Mouse (Mus musculus) kidney, adult 2 months (tissue): ENCODE measurements around the gene Prr13. TPM values are rescaled to one million over a fixed set of nuclear protein-coding genes. Genes with fewer than 3 reads are reported as not detected.

Experiments used
- DNase-seq: peaks from one replicate; pipeline ENCODE4 v3.0.0; 2021
- H3K27ac ChIP-seq: fragments of 200-500 bp; 2 replicates; pipeline ENCODE4 v1.5.1; 2012; ENCODE audit warnings: low read depth, low read length, control low read depth, inconsistent platforms; ENCODE audit not compliant: insufficient read depth
- H3K27me3 ChIP-seq: fragments of 200-500 bp; replicated peaks from 2 replicates; pipeline ENCODE4 v1.6.1; 2012; ENCODE audit warnings: mild to moderate bottlenecking, moderate library complexity, low read length, inconsistent platforms; ENCODE audit not compliant: control insufficient read depth, insufficient read depth
- H3K36me3 ChIP-seq: fragments of 200-500 bp; 2 replicates; pipeline ENCODE4 v1.6.1; 2012; ENCODE audit warnings: mild to moderate bottlenecking, moderate library complexity, low read length, inconsistent platforms; ENCODE audit not compliant: control insufficient read depth, insufficient read depth
- H3K4me1 ChIP-seq: fragments of 200-500 bp; 2 replicates; pipeline ENCODE4 v1.6.1; 2011; ENCODE audit warnings: low read length; ENCODE audit not compliant: control insufficient read depth, insufficient read depth
- H3K4me3 ChIP-seq: fragments of 200-500 bp; 2 replicates; pipeline ENCODE4 v1.5.1; 2011; ENCODE audit warnings: mild to moderate bottlenecking, low read depth, low read length, control low read depth; ENCODE audit not compliant: insufficient read depth
- CTCF ChIP-seq: fragments of 200-500 bp; conservative IDR thresholded peaks from 2 replicates; pipeline ENCODE4 v1.5.1; 2011; ENCODE audit warnings: low read depth, mild to moderate bottlenecking, control low read depth, low read length, moderate library complexity, mixed read lengths; ENCODE audit not compliant: insufficient read depth, insufficient read length
- POLR2A ChIP-seq: fragments of 200-500 bp; IDR thresholded peaks from one replicate; pipeline ENCODE4 v1.6.1; 2011; ENCODE audit warnings: low read depth, low read length, control low read depth
- WGBS: fragments of 180-500 bp; shearing (Covaris S2); methylation state at CpG from one replicate; pipeline ENCODE4 v1.1.7; 2018; 5-methylcytosine and 5-hydroxymethylcytosine counted together
- polyA plus RNA-seq: library from polyadenylated mRNA; depleted of rRNA; stranded (reverse); fragments of >200 nt; gene quantifications from 2 replicates; pipeline ENCODE4 v1.2.3, GENCODE M21; 2012

Gene Prr13
- polyA plus RNA-seq, 1 experiment, result 181 TPM

DNA sequence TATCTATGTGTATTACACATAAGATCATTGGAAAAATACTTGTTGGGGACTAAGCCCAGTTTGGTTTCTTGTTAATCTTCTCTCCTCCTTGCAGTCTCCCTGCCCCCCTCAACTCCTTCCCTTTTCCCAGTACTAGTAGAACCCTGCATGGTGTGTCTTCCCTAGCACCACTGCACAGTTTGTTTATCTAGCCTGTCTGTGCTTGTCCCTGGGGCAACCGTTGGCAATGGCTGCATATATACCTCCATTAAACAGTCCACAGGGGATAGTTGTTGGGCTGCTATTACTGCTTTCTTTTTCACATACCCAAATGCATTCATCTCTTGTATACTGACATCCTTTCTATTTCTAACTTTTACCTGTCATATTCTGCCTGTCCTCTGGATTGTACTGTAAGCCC, 28.8 kb downstream of the Prr13 start:
- 62% methylated on average over 1 of the region's 1 CpGs for WGBS
- no peaks in the 10 kb centered on the region for H3K27me3 ChIP-seq
- H3K4me3 ChIP-seq, result no peak overlapping the region
- H3K27ac ChIP-seq, result no peak overlapping the region
- TF ChIP-seq CTCF (no peak), POLR2A (no peak)
- peaks cover 30% of the 10 kb centered on the region for H3K36me3 ChIP-seq
- DNase-seq, result no peak
- H3K4me1 ChIP-seq, result no peaks in the 10 kb centered on the region

DNA sequence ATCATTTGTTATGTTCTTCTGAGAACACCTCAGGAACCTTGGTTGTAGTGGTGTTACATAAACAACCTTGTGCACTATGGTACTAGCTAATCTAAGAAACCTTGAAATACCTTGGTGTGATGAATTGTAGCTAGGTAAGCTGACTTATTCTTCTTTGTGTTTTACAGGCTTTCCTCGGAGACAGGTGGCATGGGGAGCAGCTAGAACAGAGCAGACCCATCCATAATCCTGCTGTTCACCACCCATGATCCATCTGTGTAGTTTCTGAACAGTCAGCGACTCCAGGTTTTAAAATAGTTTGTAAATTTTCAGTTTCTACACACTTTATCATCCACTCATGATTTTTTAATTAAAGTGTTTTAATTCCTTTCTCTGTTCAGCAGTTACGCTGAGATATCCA, 39.5 kb downstream of the Prr13 start:
- WGBS, result 76% methylated on average over 3 of the region's 3 CpGs
- H3K36me3 ChIP-seq, result peaks cover 16% of the 10 kb centered on the region
- H3K4me3 ChIP-seq, result no peak overlapping the region
- DNase-seq, result no peak
- H3K27ac ChIP-seq, result no peak overlapping the region
- H3K27me3 ChIP-seq, result no peaks in the 10 kb centered on the region
- TF ChIP-seq POLR2A (no peak), CTCF (no peak)
- H3K4me1 ChIP-seq, result no peaks in the 10 kb centered on the region

DNA sequence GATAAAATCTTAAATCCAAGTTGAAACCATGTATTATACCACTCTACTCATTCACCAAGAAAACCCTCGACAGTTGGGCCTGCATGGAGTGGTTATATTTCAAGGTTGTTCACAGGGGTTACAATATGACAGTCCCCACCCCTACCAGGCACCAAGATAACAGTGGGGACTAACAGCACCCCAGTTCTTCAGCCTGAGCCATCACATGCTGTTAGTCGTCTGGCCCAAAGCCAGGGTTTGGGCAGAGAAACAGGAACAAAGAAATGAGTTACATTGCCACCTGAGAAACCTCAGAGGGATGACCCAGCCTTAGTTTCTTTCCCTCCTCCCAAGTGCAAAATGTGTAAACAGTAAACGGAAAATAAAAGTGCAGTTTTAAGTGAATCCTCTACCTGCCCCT, 40.5 kb downstream of the Prr13 start:
- Histone ChIP-seq H3K27ac (no peak overlapping the region), H3K27me3 (no peaks in the 10 kb centered on the region), H3K4me1 (no peaks in the 10 kb centered on the region), H3K36me3 (peaks cover 11% of the 10 kb centered on the region), H3K4me3 (no peak overlapping the region)
- DNase-seq, result no peak
- TF ChIP-seq POLR2A (no peak), CTCF (no peak)
- 56% methylated on average over 3 of the region's 3 CpGs for WGBS

DNA sequence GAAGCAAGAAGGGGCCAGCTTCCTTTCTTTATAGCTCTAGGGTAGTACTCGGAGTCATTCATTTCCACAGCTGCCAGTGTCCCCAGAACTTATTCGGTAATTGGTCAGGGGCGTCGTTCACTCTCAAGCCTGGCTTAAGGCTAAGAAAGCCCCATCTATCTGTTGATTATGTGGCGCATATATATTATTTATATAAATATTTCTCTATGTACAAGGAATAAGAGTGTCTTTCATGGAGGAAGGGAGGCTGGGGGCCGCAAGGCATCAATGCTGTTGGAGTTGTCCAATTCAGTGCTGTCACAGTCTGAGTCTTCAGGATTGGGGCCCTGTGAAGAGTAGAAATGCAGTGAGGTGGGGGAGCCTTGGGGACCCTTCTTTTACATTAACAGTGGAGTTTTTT, 41.0 kb downstream of the Prr13 start:
- 87% methylated on average over 6 of the region's 6 CpGs for WGBS
- H3K27ac ChIP-seq, result no peak overlapping the region
- H3K4me1 ChIP-seq, result no peaks in the 10 kb centered on the region
- peaks cover 11% of the 10 kb centered on the region for H3K36me3 ChIP-seq
- H3K27me3 ChIP-seq, result no peaks in the 10 kb centered on the region
- TF ChIP-seq POLR2A (no peak), CTCF (no peak)
- H3K4me3 ChIP-seq, result no peak overlapping the region
- DNase-seq, result no peak

DNA sequence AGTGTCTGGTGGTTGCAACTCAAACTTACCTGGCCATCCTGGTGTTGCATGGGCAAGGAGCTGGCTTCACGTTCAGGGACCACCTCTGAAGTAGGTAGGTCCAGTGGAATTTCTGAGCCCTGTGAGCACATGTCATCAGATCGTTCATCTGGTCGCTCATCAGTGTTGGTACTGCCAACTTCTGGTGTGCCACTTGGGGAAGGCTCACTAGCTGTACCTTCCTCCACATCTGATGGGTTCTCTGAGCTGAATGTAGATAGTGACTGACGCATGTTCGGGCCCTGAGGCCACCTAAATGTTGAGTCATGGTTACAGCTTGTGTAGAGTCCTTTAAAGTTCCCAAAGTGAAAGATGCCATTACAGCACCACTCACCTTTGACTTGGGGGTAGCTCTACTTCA, 41.7 kb downstream of the Prr13 start:
- no peak for DNase-seq
- Histone ChIP-seq H3K4me3 (no peak overlapping the region), H3K27me3 (no peaks in the 10 kb centered on the region), H3K4me1 (no peaks in the 10 kb centered on the region), H3K27ac (no peak overlapping the region), H3K36me3 (peaks cover 9% of the 10 kb centered on the region)
- WGBS, result 85% methylated on average over 5 of the region's 5 CpGs
- TF ChIP-seq POLR2A (no peak), CTCF (no peak)

DNA sequence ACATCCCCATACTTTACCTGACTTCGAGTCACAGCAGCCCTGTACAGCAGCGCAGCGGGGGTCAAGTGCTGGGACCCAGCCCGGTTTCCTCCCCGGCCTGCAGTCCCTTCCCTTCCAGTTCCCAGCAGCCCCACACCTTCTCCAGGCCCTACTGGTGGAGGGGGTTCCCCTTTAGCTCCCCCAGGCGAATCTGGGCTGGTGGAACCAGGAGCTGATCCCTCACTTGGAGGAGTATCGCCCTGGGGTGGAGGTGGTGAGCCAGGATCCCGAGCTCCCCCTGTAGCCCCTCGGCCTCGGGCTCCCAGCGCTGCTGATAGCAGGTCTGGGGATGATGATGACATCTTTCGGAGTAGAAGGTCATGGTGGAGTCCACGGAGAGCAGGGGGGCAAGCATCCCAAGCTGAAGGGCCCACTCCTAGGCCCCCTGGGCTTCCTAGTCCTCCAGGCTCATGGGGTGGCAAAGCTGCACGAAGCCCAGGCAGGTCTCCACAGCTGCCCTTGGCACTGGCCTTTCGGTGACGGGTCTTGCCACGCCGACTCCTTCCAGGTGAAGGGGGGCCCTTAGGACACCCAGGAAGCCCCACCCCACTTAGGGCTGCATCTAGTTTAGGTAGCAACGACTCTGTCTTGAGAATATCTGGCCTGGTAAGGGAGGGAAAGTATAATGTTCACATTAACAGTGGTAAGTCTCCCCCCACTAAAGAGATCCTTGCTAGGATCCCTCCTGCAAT, 42.4 kb downstream of the Prr13 start:
- no peak overlapping the region for H3K4me3 ChIP-seq
- H3K27ac ChIP-seq, result no peak overlapping the region
- H3K4me1 ChIP-seq, result no peaks in the 10 kb centered on the region
- no peaks in the 10 kb centered on the region for H3K27me3 ChIP-seq
- DNase-seq, result no peak
- whole genome bisulfite sequencing, result 87% methylated on average over 19 of the region's 19 CpGs
- TF ChIP-seq CTCF, result no peak
- peaks cover 9% of the 10 kb centered on the region for H3K36me3 ChIP-seq

DNA sequence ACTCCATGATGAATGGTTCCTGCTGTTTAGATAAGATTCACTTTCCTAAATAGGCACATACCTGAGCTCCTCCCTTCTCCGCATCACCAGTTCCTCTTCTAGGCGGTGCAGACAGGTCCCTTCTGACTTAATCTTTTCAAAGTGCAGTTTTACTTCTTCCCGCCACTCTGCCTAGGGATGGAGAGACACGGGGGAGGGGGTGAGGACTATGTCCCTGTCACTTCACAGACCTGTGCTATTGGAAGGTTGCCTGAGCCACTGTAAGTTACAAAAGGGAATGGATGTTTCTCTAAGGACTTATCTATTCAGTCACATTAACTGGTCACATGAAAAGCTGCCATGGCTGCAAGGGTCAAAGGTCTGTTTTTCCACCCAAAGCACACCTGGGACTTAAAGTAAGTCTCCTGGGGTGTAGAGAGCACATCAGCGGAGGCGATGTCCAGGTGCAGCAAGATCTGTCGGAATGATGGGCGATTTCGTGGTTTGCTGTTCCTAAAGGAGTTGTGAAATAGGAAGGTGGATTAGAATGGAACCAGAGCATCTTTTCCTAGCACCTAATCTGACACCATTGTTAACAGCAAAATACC, 43.5 kb downstream of the Prr13 start:
- no peak overlapping the region for H3K27ac ChIP-seq
- DNase-seq, result peak; percentile 47
- H3K4me3 ChIP-seq, result no peak overlapping the region
- peaks cover 9% of the 10 kb centered on the region for H3K36me3 ChIP-seq
- 55% methylated on average over 9 of the region's 9 CpGs for WGBS
- no peak for TF ChIP-seq CTCF
- no peak for TF ChIP-seq POLR2A
- no peaks in the 10 kb centered on the region for H3K27me3 ChIP-seq
- no peaks in the 10 kb centered on the region for H3K4me1 ChIP-seq
